Mouse (Mus musculus) inflammation-experienced regulatory T-cells, adult 6 months (primary cell): ENCODE data around the gene Plin4. TPM values are rescaled to one million over a fixed set of nuclear protein-coding genes. Genes with fewer than 3 reads are reported as not detected.
A peak's percentile ranks its signal among the peaks of the same experiment; 100 is the strongest.
"Not testable (repeated sequence)": the region's sequence is repeated elsewhere in the genome, so short reads cannot be mapped to it uniquely, and the experiment has no call there.

ENCODE experiments used
- ATAC-seq: one replicate; pipeline ENCODE4 v1.8.0; 2017
- polyA plus RNA-seq, 3 experiments: library from polyadenylated mRNA; unstranded; fragments of 100-300 nt; shearing (Covaris generic); gene quantifications; one replicate each; pipeline ENCODE4 v1.2.1; 2017

Plin4 gene
- polyA plus RNA-seq, 3 experiments from 2014 or later, result 0.09 TPM; not detected in 2

GRCm38 (mm10) chr17:56102158-56102557 is 7.4 kb downstream of the Plin4 start:
- ATAC-seq, result no peak

GRCm38 (mm10) chr17:56100811-56101210 is 8.8 kb downstream of the Plin4 start:
- ATAC-seq, result no peak

- ATAC-seq, result no peak
Observed at GRCm38 (mm10) chr17:56098711-56099572, 10.7 kb downstream of the Plin4 start.

- no peak for ATAC-seq
Observed at GRCm38 (mm10) chr17:56098180-56098579, 11.4 kb downstream of the Plin4 start.

GRCm38 (mm10) chr17:56096883-56097282 is 12.7 kb downstream of the Plin4 start:
- ATAC-seq, result no peak

GRCm38 (mm10) chr17:56092794-56093193 is 16.8 kb downstream of the Plin4 start:
- no peak for ATAC-seq

GRCm38 (mm10) chr17:56092312-56092711 is 17.3 kb downstream of the Plin4 start:
- ATAC-seq, result no peak

- ATAC-seq, result no peak
Observed at GRCm38 (mm10) chr17:56080781-56081585, 28.6 kb downstream of the Plin4 start.

- no peak for ATAC-seq
Observed at GRCm38 (mm10) chr17:56079921-56080320, 29.7 kb downstream of the Plin4 start.

GRCm38 (mm10) chr17:56078880-56079795 is 30.5 kb downstream of the Plin4 start, which contains the start of gene Hdgfl2:
Hdgfl2 (plus strand) TSS chr17:56079634.
- ATAC-seq, result peak; percentile 79

- ATAC-seq, result not testable (repeated sequence)
Observed at GRCm38 (mm10) chr17:56078361-56078760, 31.2 kb downstream of the Plin4 start.

GRCm38 (mm10) chr17:56077523-56077922 is 32.1 kb downstream of the Plin4 start:
- ATAC-seq, result no peak

- peak; percentile 55 for ATAC-seq
Observed at GRCm38 (mm10) chr17:56074827-56075208, 34.8 kb downstream of the Plin4 start, which contains the start of gene Ubxn6. Ubxn6 (minus strand) TSS chr17:56075028.

GRCm38 (mm10) chr17:56074097-56074826 is 35.3 kb downstream of the Plin4 start:
- ATAC-seq, result no peak

GRCm38 (mm10) chr17:56072243-56072642 is 37.4 kb downstream of the Plin4 start:
- ATAC-seq, result no peak

GRCm38 (mm10) chr17:56071126-56071525 is 38.5 kb downstream of the Plin4 start:
- no peak for ATAC-seq

- no peak for ATAC-seq
Observed at GRCm38 (mm10) chr17:56069066-56069465, 40.5 kb downstream of the Plin4 start.

GRCm38 (mm10) chr17:56066451-56066850 is 43.2 kb downstream of the Plin4 start:
- ATAC-seq, result no peak

- ATAC-seq, result not testable (repeated sequence)
Observed at GRCm38 (mm10) chr17:56065715-56066114, 43.9 kb downstream of the Plin4 start.

- ATAC-seq, result no peak
Observed at GRCm38 (mm10) chr17:56062081-56062480, 47.5 kb downstream of the Plin4 start.

- ATAC-seq, result no peak
Observed at GRCm38 (mm10) chr17:56057381-56058120, 52.1 kb downstream of the Plin4 start.
